Mouse (Mus musculus) embryonic facial prominence, embryonic 12.5 days (tissue): ENCODE results near the gene Kcnn4. TPM values are rescaled to one million over a fixed set of nuclear protein-coding genes. Genes with fewer than 3 reads are reported as not detected.
A peak's percentile ranks its signal among the peaks of the same experiment; 100 is the strongest.

ENCODE experiments used
- ATAC-seq: fragments of 200-750 bp; cut with Nextera tagmentation; 2 replicates; pipeline ENCODE4 v1.8.0; 2017; ENCODE audit not compliant: insufficient number of reproducible peaks, insufficient read depth, low FRiP score, low TSS enrichment
- H3K27ac ChIP-seq: fragments of 300-500 bp; sonication (generic); 2 replicates; pipeline ENCODE4 v1.5.1; 2016; ENCODE audit warnings: mild to moderate bottlenecking
- H3K27me3 ChIP-seq: fragments of 300-500 bp; sonication (generic); 2 replicates; pipeline ENCODE4 v1.6.1; 2016; ENCODE audit warnings: mild to moderate bottlenecking, moderate library complexity
- H3K36me3 ChIP-seq: fragments of 300-500 bp; sonication (generic); 2 replicates; pipeline ENCODE4 v1.6.1; 2016; ENCODE audit warnings: mild to moderate bottlenecking
- H3K4me1 ChIP-seq: fragments of 300-500 bp; sonication (generic); 2 replicates; pipeline ENCODE4 v1.6.1; 2016
- H3K4me2 ChIP-seq: fragments of 300-500 bp; sonication (generic); replicated peaks from 2 replicates; pipeline ENCODE4 v1.6.1; 2016; ENCODE audit warnings: mild to moderate bottlenecking, moderate library complexity
- H3K4me3 ChIP-seq: fragments of 300-500 bp; sonication (generic); 2 replicates; pipeline ENCODE4 v1.5.1; 2016; ENCODE audit warnings: mild to moderate bottlenecking
- H3K9ac ChIP-seq: fragments of 300-500 bp; sonication (generic); 2 replicates; pipeline ENCODE4 v1.6.1; 2016; ENCODE audit warnings: mild to moderate bottlenecking, moderate library complexity
- H3K9me3 ChIP-seq: fragments of 300-500 bp; sonication (generic); 2 replicates; pipeline ENCODE4 v1.6.1; 2016; ENCODE audit warnings: mild to moderate bottlenecking, moderate library complexity
- WGBS: fragments of 180-500 bp; shearing (Covaris S2); methylation state at CpG from one replicate; pipeline ENCODE4 v1.1.7; 2016; 5-methylcytosine and 5-hydroxymethylcytosine counted together
- polyA plus RNA-seq: library from polyadenylated mRNA; unstranded; fragments of >200 nt; fragmentation: Nextera tagmentation; extraction: Ambion mirVana; gene quantifications from 2 replicates; pipeline ENCODE4 v1.2.1, GENCODE M21; 2016

Kcnn4 gene
- polyA plus RNA-seq, 1 experiment from 2014 or later = 2.0 TPM

GRCm38 (mm10) chr7:24368226-24368625 lies 1.8 kb upstream of the Kcnn4 start:
- H3K9me3 ChIP-seq = no peaks in the 10 kb centered on the region
- H3K27me3 ChIP-seq = no peaks in the 10 kb centered on the region
- no peak overlapping the region for H3K4me3 ChIP-seq
- peaks cover 4% of the 10 kb centered on the region; the same call in 1 of the 2 replicates for H3K4me1 ChIP-seq
- ATAC-seq = no peak
- H3K9ac ChIP-seq = no peak overlapping the region
- H3K4me2 ChIP-seq = no peak overlapping the region
- WGBS = 66% methylated on average over 4 of the region's 4 CpGs
- no peak overlapping the region for H3K27ac ChIP-seq
- H3K36me3 ChIP-seq = no peaks in the 10 kb centered on the region

- WGBS = 87% methylated on average over 7 of the region's 7 CpGs
These were observed 1.1 kb upstream of the Kcnn4 start for GRCm38 (mm10) chr7:24368946-24369345.

GRCm38 (mm10) chr7:24371012-24371808 lies 1.1 kb downstream of the Kcnn4 start:
- H3K9ac ChIP-seq = no peak overlapping the region
- 82% methylated on average over 7 of the region's 7 CpGs for whole genome bisulfite sequencing
- H3K4me1 ChIP-seq = peaks cover 9% of the 10 kb centered on the region; the same call in 1 of the 2 replicates
- H3K27ac ChIP-seq = peak overlapping the region; percentile 41; the same call in 1 of the 2 replicates
- H3K36me3 ChIP-seq = no peaks in the 10 kb centered on the region
- no peaks in the 10 kb centered on the region for H3K9me3 ChIP-seq
- no peak overlapping the region for H3K4me2 ChIP-seq
- H3K27me3 ChIP-seq = no peaks in the 10 kb centered on the region
- ATAC-seq = no peak
- no peak overlapping the region for H3K4me3 ChIP-seq

More at GRCm38 (mm10) chr7:24368946-24369345, 1.1 kb upstream of the Kcnn4 start:
- peaks cover 9% of the 10 kb centered on the region; the same call in 1 of the 2 replicates for H3K4me1 ChIP-seq
- no peak overlapping the region for H3K4me2 ChIP-seq
- ATAC-seq = no peak
- no peaks in the 10 kb centered on the region for H3K9me3 ChIP-seq
- no peak overlapping the region for H3K4me3 ChIP-seq
- no peaks in the 10 kb centered on the region for H3K36me3 ChIP-seq
- no peak overlapping the region for H3K27ac ChIP-seq
- no peaks in the 10 kb centered on the region for H3K27me3 ChIP-seq
- no peak overlapping the region for H3K9ac ChIP-seq

- no peaks in the 10 kb centered on the region for H3K9me3 ChIP-seq
- H3K4me3 ChIP-seq = no peak overlapping the region
- H3K4me1 ChIP-seq = peaks cover 10% of the 10 kb centered on the region
- no peak overlapping the region for H3K4me2 ChIP-seq
- 71% methylated on average over 3 of the region's 3 CpGs for WGBS
- no peak overlapping the region for H3K9ac ChIP-seq
- peaks cover 4% of the 10 kb centered on the region; the same call in 1 of the 2 replicates for H3K27me3 ChIP-seq
- no peak for ATAC-seq
- 0 out of 2 replicates have a peak overlapping the region, but pooled peaks have one; percentile 23 for H3K27ac ChIP-seq
- no peaks in the 10 kb centered on the region for H3K36me3 ChIP-seq
These were observed 1.7 kb downstream of the Kcnn4 start for GRCm38 (mm10) chr7:24371809-24372145.

GRCm38 (mm10) chr7:24372300-24372699 lies 2.2 kb downstream of the Kcnn4 start:
- no peak overlapping the region for H3K4me3 ChIP-seq
- no peak overlapping the region for H3K4me2 ChIP-seq
- no peak overlapping the region for H3K9ac ChIP-seq
- H3K9me3 ChIP-seq = no peaks in the 10 kb centered on the region
- ATAC-seq = no peak
- no peaks in the 10 kb centered on the region for H3K36me3 ChIP-seq
- WGBS = 89% methylated on average over 11 of the region's 11 CpGs
- peaks cover 15% of the 10 kb centered on the region for H3K4me1 ChIP-seq
- no peak overlapping the region for H3K27ac ChIP-seq
- H3K27me3 ChIP-seq = peaks cover 10% of the 10 kb centered on the region

- no peak overlapping the region for H3K4me2 ChIP-seq
- no peak for ATAC-seq
- H3K4me1 ChIP-seq = peaks cover 19% of the 10 kb centered on the region
- no peaks in the 10 kb centered on the region for H3K36me3 ChIP-seq
- no peak overlapping the region for H3K9ac ChIP-seq
- WGBS = 65% methylated on average over 4 of the region's 4 CpGs
- H3K27me3 ChIP-seq = peaks cover 12% of the 10 kb centered on the region
- H3K9me3 ChIP-seq = no peaks in the 10 kb centered on the region
- H3K27ac ChIP-seq = no peak overlapping the region
- no peak overlapping the region for H3K4me3 ChIP-seq
These were observed 2.7 kb downstream of the Kcnn4 start for GRCm38 (mm10) chr7:24372786-24373185.

GRCm38 (mm10) chr7:24373538-24374379 lies 3.7 kb downstream of the Kcnn4 start:
- peaks cover 22% of the 10 kb centered on the region for H3K4me1 ChIP-seq
- H3K36me3 ChIP-seq = no peaks in the 10 kb centered on the region
- no peak overlapping the region for H3K4me3 ChIP-seq
- H3K9me3 ChIP-seq = no peaks in the 10 kb centered on the region
- WGBS = 40% methylated on average over 15 of the region's 20 CpGs
- H3K4me2 ChIP-seq = 0 out of 2 replicates have a peak overlapping the region, but pooled peaks have one; percentile 3
- H3K27me3 ChIP-seq = peaks cover 12% of the 10 kb centered on the region
- H3K9ac ChIP-seq = no peak overlapping the region
- peak overlapping the region; percentile 63; the same call in 1 of the 2 replicates for H3K27ac ChIP-seq
- ATAC-seq = no peak

- no peak for ATAC-seq
- H3K4me2 ChIP-seq = no peak overlapping the region
- no peaks in the 10 kb centered on the region for H3K9me3 ChIP-seq
- H3K27ac ChIP-seq = no peak overlapping the region
- no peaks in the 10 kb centered on the region for H3K36me3 ChIP-seq
- H3K4me1 ChIP-seq = peaks cover 33% of the 10 kb centered on the region
- H3K27me3 ChIP-seq = peaks cover 12% of the 10 kb centered on the region
- no peak overlapping the region for H3K4me3 ChIP-seq
- WGBS = 86% methylated on average over 8 of the region's 8 CpGs
- H3K9ac ChIP-seq = no peak overlapping the region
These were observed 6.4 kb downstream of the Kcnn4 start for GRCm38 (mm10) chr7:24376456-24376855.

GRCm38 (mm10) chr7:24377091-24377865 lies 7.2 kb downstream of the Kcnn4 start:
- 0 out of 2 replicates have a peak, but pooled peaks have one; percentile 17 for ATAC-seq
- peak overlapping the region; percentile 56 for H3K4me2 ChIP-seq
- peak overlapping the region; percentile 33 for H3K9ac ChIP-seq
- H3K27me3 ChIP-seq = peaks cover 12% of the 10 kb centered on the region
- WGBS = 8% methylated on average over 49 of the region's 49 CpGs
- H3K9me3 ChIP-seq = no peaks in the 10 kb centered on the region
- no peaks in the 10 kb centered on the region for H3K36me3 ChIP-seq
- 0 out of 2 replicates have a peak overlapping the region, but pooled peaks have one; percentile 46 for H3K27ac ChIP-seq
- peaks cover 33% of the 10 kb centered on the region for H3K4me1 ChIP-seq
- peak overlapping the region; percentile 18 for H3K4me3 ChIP-seq

- 0 out of 2 replicates have a peak overlapping the region, but pooled peaks have one; percentile 57 for H3K27ac ChIP-seq
- H3K4me1 ChIP-seq = peaks cover 32% of the 10 kb centered on the region
- WGBS = 55% methylated on average over 10 of the region's 10 CpGs
- no peak overlapping the region for H3K4me3 ChIP-seq
- no peak overlapping the region for H3K9ac ChIP-seq
- no peaks in the 10 kb centered on the region for H3K36me3 ChIP-seq
- H3K27me3 ChIP-seq = peaks cover 12% of the 10 kb centered on the region
- H3K4me2 ChIP-seq = 0 out of 2 replicates have a peak overlapping the region, but pooled peaks have one; percentile 56
- no peak for ATAC-seq
- no peaks in the 10 kb centered on the region for H3K9me3 ChIP-seq
These were observed 8.1 kb downstream of the Kcnn4 start for GRCm38 (mm10) chr7:24378049-24378701.
